Mouse (Mus musculus) layer of hippocampus, postnatal 36 days (tissue): ENCODE measurements around the gene Nars2. TPM values are rescaled to one million over a fixed set of nuclear protein-coding genes. Genes with fewer than 3 reads are reported as not detected.

Experiments used
- DNase-seq, 2 experiments: peaks; one replicate each; pipeline ENCODE4 v3.0.0; 2022
- total RNA-seq, 2 experiments: library from RNA; stranded (reverse); gene quantifications; 2 replicates each; pipeline ENCODE4 v1.2.3; 2021

Gene Nars2
- total RNA-seq, 2 experiments from 2014 or later, result 15.7 to 17.1 TPM

DNA sequence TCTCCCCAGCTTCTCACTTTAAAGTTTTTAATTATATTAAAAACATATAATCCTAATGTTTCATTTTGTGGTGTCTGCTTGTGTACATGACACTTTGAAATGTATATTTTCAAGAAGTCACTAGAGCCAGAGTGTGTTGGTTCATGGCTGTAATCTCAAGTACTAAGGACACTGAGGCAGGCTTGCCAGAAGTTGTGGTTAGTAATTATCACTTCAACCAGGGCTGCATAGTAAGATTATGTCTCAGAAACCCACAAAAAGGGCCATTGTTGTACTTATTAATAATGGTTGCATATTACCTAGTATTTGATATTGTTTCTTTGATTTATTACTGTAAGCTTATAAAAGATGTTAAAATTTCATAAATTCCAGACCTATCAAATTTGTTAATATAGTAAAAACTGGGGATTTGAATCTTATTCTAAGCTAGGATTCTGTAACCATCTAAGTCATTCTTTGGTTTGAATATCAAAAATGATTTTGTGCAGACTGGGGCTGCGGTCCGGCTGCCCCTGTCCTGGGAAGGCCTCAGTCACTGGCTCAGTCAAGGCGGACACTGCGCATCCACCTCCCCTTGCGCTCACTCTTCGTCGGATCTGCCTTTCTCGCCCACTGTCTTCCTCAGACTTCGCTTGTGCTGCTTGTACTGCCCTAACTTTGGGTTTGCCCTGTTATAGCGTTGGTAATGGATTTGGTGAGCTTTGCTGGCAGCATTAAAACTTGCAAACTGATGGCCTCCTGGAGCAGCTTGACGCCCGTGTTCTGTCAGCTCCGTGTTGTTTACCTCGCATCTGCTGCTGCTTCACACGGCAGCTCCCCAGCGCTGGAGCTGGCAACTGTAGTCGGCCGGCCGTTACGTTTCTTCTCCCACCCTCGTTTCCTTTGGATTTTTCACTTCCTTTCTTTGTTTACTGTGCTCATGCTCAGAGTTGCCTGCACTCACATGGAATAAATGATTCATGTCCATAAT is 20.0 kb downstream of the Nars2 start:
- no peak for DNase-seq

DNA sequence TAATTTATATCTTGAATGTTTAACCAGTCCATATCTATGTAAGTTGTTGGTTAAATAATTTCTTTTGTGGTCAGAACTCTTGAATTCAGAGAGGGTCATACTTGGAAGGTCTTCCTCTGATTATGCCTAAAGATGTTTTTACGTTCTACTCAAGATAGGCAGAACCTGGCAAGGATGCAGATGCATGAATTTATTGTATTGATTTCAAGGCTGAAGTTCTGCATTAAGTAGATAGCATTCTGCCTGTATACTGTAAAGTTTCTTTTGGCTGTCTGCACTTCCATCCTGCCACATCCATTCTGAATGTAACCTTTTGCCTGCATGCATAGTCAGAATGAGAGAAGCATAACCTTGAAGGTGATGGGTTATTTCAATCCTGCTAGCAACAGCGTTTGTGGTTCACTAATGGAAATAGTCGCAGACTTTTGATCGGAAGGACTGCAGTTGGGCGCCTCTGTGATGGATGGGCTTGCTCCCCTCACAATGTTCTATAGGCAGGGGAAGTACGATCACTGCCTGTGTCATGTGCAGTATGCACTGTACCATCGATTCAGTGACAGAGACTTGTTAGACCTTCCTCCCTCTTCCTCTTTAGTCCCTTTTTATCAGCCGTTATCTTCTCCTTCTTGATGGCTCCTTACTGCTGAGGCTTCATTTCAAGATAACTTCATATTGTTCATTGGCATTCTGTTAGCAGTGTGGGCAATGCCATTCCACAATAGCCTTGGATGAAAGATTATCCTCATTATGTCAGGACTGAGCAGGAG is 21.0 kb downstream of the Nars2 start:
- DNase-seq, result no peak

DNA sequence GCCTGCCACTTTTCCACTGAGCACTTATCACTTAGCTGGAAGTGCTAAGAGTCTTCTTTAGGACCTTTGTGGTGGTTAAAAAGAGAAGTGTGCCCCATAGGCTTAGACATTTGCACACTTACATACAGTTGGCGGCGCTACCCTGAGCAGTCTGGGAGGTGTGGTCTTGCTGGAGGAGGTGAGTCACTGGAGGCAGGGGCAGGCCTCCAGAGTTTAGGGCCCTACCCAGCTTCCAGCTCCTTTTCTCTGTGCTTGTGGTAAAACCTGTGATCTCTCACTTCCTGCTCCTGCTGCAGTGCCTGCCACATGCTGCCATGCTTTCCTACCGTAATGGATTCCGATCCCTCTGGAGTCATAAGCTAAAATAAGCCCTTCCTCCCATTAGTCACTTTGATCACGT is 24.6 kb downstream of the Nars2 start:
- no peak for DNase-seq

DNA sequence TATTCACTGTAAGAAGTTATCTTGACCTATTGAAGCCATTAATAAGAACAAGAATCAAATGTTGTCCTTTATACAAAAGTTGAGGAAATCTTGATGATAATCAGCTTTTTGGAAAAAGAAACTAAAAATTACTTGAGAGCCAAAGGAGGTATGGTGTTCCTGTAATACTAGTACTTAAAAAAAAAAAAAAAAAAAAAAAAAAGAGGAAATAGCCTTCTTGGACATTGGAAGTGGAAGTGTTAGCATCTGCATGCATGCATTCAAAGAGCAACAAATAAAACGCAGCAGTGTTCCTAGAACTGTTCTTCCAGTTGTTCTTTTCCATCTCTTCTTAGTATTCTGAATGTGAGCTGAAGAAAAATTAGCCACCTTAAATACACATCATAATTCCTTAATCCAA is 25.9 kb downstream of the Nars2 start:
- DNase-seq, result no peak

DNA sequence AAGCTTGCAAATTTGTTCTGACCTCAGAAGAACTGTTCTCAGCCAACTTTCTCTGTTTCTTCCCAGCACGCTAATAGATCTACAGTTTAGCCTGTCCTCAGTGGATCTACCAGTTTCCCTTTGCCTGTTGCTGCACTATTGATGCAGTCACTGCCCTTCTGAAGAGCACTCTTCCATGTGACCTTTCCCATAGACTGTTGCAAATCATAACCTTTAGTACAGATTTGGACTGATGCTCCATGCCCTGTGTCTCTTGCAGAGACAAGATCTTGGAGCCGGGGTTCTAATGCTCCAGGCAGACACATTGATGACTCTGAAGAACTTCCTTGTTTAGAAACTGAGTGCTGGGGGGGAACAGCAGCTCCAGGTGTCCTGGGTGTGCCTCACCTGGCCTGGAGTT is 30.1 kb downstream of the Nars2 start:
- no peak for DNase-seq

DNA sequence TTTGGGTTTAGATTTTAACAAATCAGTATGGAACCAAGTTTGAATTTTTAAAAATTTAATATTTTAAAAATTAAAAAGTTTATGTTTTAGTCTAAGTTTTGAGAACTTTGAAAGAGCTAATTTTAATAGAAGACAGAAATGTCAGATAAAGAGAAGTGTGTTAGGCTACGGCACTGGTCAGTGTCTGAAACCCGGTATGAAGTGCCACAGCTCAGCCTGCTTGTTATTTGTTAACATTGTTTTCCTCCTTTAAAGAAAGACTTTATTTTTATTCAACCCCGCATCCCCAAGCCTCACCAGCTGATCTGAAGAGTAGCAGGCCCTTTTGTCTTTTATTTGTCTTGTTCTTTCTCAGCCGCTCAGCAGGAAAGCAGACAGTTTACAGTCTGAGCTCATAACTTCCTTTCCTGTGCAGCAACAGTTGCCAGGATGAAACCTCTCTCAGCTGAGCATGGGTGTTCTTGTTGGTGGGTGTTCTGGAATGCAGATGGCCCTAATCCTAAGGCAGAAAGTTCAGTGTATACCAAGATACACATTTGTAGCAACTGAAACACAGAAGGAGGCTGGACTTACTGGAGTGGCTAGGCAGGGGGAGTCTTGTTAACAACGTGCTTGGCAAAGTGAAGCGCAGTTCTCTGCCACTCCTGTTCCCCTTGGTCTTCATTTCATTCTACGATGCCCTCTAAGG is 32.5 kb downstream of the Nars2 start:
- peak; percentile 17 to 19 for DNase-seq

DNA sequence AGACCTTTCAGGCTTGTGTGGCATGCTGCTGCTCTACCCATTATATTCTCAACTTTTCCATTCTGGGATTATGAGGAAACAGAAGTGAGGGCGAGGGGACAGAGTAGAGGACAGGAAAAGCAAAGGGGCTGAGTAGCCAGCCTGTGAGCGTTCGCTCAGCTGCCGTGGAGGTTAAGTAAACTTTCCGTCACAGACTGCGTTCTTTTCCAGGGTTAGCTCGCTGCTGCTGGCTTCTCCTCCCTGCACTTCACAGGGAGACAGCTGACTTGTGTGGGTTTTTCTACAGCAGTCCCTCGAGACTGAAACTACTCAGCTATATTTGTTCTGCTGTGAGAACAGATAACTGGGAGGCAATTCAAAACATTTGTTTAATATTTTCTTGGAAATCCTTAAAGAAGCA is 34.5 kb downstream of the Nars2 start:
- peak; percentile 20 to 23 for DNase-seq

DNA sequence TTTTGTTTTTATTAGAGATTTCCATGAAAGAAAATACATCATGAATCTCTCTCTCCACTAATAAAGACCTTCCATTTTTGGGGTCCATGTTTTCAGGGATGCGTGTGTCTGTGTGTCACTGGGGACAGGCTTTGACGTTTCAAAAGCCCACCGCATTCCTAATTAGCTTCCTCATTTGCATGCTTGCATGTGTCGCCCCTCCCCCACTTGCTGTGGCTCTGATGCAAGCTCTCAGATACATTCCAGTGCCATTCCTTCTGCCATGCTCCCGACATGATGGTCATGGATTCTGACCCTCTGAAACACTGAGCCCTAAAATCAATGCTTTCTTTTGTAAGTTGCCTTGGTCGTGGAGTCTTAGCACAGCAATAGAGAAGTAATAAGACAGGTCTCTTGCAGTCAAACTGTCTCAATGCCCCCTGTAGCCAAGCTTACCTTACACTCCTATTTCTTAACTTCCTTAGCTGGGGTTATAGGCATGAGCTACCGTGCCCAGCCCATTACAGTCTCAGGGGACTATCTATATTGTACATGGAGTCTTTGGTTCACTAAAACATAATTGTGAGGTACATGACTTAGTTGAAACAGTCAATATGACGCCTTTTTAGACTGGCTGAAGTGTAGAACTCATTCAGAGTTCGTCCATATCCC is 35.6 kb downstream of the Nars2 start:
- DNase-seq, result no peak

DNA sequence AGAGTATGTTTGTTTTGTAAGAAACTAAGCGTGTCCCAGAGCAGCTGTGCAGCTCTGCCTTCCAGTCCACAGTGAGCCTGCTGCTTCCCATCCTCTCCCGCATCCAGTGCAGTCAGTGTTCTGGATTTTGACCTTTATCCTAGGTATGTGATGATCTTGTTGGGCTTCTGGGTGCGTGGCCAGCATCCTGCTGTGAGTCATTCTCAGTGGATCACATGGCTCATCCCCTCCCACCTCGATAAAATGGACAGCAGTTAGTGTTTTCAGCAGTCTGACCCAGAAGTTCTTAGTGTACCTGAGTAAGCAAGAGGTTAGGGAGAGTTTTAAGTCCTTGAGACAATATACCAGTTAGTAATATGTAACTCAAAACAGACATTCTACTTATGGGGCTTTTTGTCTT is 36.4 kb downstream of the Nars2 start:
- no peak for DNase-seq

DNA sequence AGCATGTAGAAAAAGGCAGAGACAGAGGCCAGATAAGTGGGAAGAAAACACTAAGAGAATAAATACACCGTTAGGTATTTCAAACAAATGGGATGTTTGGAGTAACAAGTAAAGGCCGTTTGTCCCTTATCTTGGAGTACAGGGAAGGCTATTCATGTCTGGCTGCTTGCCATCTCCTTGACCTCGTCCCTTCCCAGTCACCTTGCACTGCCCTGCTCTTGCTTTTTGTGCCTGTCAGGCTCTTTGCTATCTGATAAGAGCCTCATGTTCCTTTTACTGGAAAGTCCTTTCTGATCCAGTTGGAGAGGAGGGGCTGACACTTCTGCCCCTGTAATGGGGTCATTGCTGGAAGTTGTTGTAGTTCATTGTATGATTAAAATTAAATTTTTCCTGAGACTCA is 61.7 kb downstream of the Nars2 start:
- no peak for DNase-seq

DNA sequence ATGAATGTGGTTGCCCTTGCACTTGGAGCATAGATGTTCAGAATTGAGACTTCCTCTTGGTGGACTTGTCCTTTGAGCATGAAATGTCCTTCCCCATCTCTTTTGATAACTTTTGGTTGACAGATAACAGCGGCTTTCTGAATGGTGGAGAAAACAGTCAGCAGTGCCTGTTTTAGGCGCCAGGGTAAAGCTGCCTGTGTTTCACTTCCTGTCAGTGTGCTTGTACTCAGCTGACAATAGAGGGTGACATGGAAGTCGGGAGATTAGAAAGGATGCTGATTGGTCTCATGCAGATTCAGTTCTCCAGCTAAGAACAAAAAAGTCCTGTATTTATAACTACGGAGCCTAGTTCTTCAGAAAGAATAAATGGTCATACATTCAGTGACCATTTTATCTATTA is 66.7 kb downstream of the Nars2 start:
- DNase-seq, result no peak

DNA sequence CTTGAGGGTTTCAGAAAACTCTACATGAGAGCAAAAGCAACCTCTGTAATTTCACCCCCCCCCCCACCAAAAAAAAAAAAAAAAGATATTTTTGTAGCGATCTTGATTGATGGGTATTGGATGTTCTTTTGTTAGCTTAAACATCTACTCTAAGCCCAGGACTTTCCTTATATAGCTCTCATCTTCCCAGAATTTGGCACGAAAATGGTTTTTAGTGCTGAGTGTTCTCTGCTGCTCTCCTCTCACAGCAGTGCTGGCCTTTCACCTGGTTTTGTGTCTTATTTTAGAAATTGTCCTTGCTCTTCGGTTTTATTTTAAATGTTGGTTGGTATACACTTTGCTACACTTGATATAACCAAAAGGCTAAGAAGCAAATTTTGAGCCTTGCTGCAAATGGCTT is 67.1 kb downstream of the Nars2 start:
- DNase-seq, result no peak

DNA sequence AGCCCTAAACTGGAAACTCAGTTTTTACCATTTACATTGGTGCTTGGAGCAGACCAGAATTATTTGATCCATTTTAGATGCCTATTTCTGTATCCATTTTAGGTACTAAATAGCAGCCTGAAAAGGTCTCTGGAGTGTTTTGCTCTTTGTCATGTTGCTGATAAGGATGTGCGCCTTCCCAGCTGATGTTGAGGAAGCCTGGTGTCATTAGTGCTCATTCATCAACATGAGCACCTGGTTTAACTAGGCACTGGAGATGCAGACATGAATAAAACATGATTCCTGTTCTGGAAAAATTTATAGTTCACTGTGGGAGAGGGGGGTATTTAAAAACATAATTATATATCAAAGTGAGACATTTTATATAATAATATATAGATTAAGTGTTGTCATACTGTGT is 68.0 kb downstream of the Nars2 start:
- no peak for DNase-seq

DNA sequence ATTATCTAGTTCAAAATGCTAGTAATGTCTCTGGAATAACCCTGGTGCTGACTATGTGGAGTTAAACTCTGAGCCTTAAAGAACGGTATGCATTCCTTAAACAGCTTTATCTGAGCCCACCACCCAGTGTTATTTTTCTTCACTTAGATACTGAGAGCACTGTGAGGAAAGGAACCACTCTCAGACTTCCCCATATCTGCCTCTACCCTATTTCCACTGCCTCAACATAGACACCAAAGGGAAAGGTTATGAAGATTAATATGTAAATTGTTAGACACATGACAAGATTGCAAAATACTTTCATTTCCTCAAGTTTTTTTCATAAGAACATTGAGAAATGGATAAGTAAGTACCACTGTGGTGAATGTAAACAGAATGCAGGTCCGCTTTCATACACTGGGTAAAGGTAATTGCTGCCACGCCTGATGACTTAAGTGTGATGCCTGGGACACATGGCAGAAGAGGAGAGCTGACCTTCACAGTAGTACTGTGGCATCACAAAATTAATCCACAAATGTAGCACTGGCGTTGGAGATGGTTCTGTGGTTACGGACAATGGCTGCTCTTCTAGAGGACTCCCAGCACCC is 75.6 kb downstream of the Nars2 start:
- no peak for DNase-seq

DNA sequence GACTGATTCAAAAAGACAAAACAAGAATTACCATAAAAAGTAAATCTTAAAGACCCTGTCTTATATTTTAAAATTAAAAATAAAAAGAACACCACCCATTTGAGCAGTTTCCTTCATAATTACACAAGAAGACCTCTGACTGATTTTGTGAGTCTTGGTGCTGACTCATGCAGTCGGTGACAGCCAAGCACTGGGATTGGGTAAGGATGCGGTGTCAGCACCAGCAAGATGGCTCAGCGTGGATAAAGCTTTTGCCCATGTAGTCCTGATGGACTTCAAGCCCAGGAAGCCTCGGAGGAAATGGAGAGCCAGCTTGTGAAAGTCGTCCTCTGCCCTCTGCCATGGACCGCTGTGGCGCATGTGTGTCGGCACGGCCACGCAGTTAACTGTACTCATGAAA is 77.8 kb downstream of the Nars2 start:
- DNase-seq, result no peak

DNA sequence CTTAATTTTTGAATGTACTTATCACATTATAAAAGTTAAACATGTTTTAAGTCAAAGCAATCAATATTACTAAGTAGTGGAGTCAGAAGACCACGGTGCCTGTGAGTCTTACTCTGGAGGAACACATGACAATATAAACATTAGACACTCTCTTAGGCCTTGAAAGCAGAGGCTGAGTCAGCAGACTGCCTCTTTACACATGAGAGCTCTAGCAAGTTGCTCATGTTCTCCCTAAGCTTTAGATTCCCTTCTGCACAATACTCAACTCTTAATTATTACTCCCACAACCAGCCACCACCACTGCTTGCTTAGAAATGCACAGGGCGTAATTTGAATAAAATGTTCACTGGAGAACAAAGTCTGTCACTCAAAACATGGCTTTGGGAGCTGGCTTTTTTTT is 81.1 kb downstream of the Nars2 start:
- no peak for DNase-seq

DNA sequence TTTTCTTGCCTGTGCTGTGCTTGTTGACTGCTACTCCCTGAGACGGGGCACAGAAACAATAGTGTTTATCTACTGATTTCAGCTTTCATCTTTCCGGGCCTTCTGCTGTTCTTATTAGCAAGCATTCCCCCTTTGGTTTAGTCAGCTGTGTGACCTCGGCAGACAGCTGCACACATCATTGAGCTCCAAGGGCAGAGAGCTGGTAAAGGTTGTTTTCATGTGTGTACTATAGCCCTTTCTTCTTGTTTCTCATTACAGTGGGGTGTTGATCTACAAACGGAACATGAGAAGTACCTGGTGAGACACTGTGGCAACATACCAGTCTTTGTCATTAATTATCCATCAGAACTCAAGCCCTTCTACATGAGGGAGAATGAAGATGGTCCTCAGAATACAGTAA is 88.3 kb downstream of the Nars2 start:
- DNase-seq, result no peak

DNA sequence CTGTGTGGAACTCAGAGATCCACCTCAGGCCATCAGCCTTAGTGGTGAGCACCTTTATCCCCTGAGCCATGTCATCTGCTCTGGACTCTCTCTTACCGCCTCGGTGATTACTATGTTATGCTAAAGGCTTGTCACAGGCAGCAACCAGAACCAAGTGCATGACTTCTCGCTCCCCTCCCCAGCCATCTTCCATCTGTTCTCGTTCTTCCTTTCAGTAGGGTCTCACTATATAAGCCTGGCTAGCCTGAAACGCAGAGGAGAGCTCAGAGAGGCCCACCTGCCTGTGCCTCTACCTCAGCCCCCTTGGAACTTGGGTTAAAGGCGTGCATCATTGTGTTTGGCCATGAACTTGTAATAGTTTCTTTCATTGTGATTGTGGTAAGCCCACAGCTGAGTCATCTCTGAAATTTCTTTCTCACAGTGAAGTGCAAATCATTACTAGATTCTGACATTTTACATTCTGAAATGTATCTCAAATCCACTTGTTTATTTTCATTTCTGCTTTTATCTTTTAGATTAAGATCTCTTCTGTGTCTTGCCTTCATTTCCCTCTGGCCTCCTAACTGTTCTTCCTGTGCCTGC is 90.7 kb downstream of the Nars2 start:
- DNase-seq, result no peak

DNA sequence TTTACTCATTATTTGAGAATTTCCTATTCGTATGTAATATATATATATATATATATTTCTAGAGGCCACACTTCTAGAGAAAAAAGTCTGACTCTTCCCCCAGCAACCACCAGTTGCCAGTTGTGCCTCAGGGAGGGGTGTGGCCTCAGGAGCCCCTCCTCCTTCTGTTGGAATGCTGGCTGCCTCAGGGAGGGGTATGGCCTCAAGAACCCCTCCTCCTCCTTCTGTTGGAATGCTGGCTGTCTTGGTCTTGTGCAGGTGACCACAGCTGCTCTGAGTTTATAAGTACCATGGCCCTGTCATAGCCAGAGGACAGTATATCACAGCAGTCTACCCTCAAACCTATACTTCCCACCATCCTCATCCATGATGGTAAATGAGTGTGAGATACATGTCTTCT is 91.7 kb downstream of the Nars2 start:
- DNase-seq, result no peak

DNA sequence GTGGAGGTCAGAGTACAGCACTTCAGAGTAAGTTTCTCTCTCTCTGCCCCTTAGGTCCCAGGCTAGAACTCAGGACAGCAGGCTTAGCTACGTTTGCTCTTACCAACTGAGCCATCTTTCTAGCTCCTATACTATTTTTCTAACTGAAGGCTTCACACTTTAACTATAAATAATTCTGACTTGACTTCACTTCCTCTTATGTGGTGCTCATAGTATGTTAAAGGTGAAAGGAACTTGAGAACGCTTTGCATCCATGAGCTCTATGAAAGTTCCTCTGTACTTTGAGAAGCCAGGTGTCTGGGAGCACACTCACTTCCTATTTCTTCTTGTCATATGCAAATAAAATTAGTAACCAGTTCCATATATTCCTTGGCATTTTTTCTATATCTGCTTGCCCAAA is 109.7 kb downstream of the Nars2 start:
- DNase-seq, result no peak

DNA sequence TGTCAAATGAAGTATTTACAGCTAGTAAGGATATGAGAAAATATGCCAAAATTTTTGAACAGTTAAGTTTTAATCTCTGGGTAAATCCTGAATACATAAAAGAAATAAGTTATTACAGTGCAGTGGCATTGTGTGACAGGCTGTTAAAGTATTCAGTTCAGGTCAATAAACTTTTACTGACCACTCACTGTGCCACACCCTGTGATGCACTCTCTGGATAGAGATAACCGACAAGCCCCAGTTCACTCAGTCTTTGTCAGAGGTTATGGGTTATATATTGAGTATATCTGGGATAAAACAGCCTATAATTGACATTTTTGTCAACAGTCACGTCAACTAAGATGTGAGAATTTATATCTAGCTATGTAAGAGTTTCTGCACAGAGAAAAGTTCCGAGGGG is 120.2 kb downstream of the Nars2 start:
- DNase-seq, result no peak

DNA sequence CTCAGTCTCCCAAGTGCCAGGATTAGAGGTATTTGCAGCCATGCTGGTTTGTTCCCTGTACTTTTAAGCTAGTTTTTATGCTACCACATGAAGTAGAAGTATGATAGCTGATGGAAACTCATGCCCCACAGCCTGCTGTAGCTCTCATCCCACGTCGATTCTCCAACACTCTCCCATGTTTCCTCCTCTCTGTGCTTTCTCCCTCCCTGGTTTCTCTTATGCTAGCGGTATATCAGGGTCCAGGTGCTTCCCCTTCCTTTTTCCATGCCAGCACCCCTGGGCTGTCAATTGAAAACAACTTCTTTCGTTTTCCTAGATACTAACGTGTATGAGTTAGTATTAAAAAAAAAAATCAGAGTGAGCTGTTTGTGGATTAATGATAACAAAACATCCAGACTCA is 120.8 kb downstream of the Nars2 start:
- no peak for DNase-seq
